Mouse (Mus musculus): ENCODE data around the gene Cct7.

GRCm38 (mm10) chr6:85471962-85472361 is 20.6 kb downstream of the Cct7 start:
- no peak for TF ChIP-seq CTCF (IDR thresholded peaks at IDR 0.05; ENCODE audit: borderline replicate concordance, insufficient read depth, low read length)
- TF ChIP-seq POLR2A (IDR thresholded peaks at IDR 0.05; ENCODE audit: low read depth, low read length): no peak
